Mouse (Mus musculus): ENCODE data around the gene Tnfsf13. TPM values are rescaled to one million over a fixed set of nuclear protein-coding genes. Genes with fewer than 3 reads are reported as not detected.
A peak's percentile ranks its signal among the peaks of the same experiment; 100 is the strongest.

Gene Tnfsf13
- polyA plus RNA-seq, 2 experiments, result 0.77 to 4.4 TPM

DNA sequence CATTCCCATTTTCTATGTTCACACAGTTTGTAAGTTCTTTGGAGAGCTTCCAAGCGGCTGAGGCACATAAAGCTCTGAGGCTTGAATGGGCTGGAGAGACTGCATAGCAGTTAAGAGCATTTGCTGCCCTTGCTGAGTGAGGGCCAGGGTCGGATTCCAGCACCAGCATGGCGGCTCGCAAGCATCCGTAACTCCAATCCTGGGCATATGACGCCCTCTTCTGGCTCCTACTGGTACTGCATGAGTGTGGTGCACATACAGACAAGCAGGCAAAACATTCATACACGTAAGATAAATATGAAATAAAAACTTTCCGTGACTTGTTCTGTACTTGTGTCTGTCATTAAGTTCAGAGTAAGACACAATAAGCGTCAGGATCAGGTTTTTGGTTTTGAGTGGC lies 29.9 kb upstream of the Tnfsf13 start:
- no peak overlapping the region for H3K9ac ChIP-seq (ENCODE audit: low read depth, low read length, severe bottlenecking)
- ATAC-seq (ENCODE audit: low FRiP score, low read depth) (no peak), DNase-seq (ENCODE audit: low spot score) (no peak)
- 0 out of 2 replicates have a peak, but pooled peaks cover 5% of the 10 kb centered on the region for H3K4me1 ChIP-seq (ENCODE audit: control insufficient read depth, insufficient read depth, low read length)
- no peak overlapping the region for H3K4me3 ChIP-seq (replicated peaks; ENCODE audit: low read length)
- H3K4me2 ChIP-seq (replicated peaks; ENCODE audit: low read depth, low read length, severe bottlenecking), result no peak overlapping the region
- WGBS, result 59% methylated on average over 9 of the region's 9 CpGs
- H3K27ac ChIP-seq (replicated peaks; ENCODE audit: low read depth, low read length), result no peak overlapping the region; the same call in 1 of the 2 replicates
- H3K9me3 ChIP-seq (ENCODE audit: control insufficient read depth, low read length), result no peaks in the 10 kb centered on the region
- H3K27me3 ChIP-seq (ENCODE audit: control insufficient read depth, insufficient read depth, low read length), result no peaks in the 10 kb centered on the region
- TF ChIP-seq POLR2A (IDR thresholded peaks at IDR 0.05; ENCODE audit: borderline replicate concordance, extremely low read depth, insufficient read depth, insufficient read length), result no peak
- no peaks in the 10 kb centered on the region for H3K36me3 ChIP-seq (ENCODE audit: control insufficient read depth, insufficient read depth, low read length)

DNA sequence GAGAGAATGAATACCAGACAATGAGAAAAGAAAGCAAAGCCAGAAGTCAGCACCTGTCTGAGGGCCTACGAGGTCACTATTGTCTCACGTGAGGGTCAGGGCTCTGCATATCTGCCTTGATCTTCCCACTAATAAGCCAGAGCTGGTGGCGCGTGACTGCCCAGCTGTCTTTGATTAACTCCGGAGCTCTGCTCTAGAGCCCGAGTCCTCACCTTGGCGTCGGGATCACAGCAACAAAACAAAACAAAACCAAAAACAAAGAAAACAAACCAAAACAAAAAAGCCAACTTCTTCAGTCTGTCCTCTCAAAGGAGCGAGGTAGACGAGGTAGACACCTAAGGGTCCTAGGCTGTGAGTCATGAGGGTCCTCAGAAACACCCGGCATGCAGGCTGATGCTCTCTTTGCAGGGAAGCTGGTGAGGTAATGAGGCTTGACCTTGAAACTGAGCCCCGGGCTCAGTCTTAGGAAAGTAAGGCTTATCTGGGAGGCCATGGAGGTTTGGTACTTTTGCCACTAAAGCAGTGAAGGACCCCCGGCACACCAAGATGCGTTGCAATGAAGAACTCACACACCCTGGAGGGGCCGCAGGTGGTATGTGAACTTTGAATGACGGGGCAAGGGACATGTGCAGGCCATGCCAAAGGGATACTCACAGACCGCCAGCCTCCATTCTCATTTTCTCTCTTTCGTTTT lies 29.2 kb upstream of the Tnfsf13 start:
- Histone ChIP-seq H3K27me3 (ENCODE audit: control insufficient read depth, insufficient read depth, low read length) (no peaks in the 10 kb centered on the region), H3K27ac (replicated peaks; ENCODE audit: low read depth, low read length) (no peak overlapping the region), H3K4me1 (ENCODE audit: control insufficient read depth, insufficient read depth, low read length) (0 out of 2 replicates have a peak, but pooled peaks cover 5% of the 10 kb centered on the region), H3K4me3 (replicated peaks; ENCODE audit: low read length) (no peak overlapping the region), H3K36me3 (ENCODE audit: control insufficient read depth, insufficient read depth, low read length) (no peaks in the 10 kb centered on the region), H3K4me2 (replicated peaks; ENCODE audit: low read depth, low read length, severe bottlenecking) (no peak overlapping the region), H3K9me3 (ENCODE audit: control insufficient read depth, low read length) (no peaks in the 10 kb centered on the region), H3K9ac (ENCODE audit: low read depth, low read length, severe bottlenecking) (no peak overlapping the region)
- no peak for ATAC-seq (ENCODE audit: low FRiP score, low read depth)
- 46% methylated on average over 18 of the region's 18 CpGs for WGBS
- TF ChIP-seq POLR2A (IDR thresholded peaks at IDR 0.05; ENCODE audit: borderline replicate concordance, extremely low read depth, insufficient read depth, insufficient read length), result no peak
- peak; percentile 18 for DNase-seq (ENCODE audit: low spot score)

DNA sequence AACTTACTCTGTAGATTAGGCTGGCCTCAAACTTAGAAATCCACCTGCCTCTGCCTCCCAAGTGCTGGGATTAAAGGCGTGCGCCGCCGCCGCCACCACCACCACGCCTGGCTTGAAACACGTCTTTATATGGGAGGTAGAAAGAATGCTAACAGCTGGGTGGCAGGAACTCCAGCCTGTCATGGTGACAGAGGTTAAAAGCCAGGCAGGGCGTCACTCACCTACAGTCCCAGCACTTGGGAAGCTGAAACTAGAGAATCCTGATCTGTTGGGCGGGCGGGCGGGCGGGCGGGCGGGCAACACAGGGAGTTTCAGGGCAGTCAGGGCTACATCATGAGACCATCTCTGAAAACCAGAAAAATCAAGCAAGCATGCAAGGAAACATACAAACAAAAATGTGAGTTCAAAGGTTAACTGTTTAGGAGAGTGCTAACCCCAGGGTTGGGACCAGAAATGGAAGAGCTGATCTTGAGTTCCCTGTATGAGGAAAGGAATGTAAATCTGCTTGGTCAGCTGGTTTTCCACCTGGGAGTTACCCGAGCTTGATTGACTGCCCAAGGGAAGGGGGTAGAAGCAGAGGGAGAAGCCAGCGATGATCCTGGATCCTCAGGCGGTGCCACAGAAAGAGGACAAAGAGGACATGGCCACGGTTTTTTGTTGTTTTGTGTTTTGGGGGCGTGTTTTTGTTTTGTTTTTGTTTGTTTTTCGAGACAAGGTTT lies 27.5 kb upstream of the Tnfsf13 start:
- DNase-seq (ENCODE audit: low spot score) (no peak), ATAC-seq (ENCODE audit: low FRiP score, low read depth) (no peak)
- H3K4me2 ChIP-seq (replicated peaks; ENCODE audit: low read depth, low read length, severe bottlenecking), result no peak overlapping the region
- H3K9me3 ChIP-seq (ENCODE audit: control insufficient read depth, low read length), result no peaks in the 10 kb centered on the region
- H3K4me1 ChIP-seq (ENCODE audit: control insufficient read depth, insufficient read depth, low read length), result 0 out of 2 replicates have a peak, but pooled peaks cover 5% of the 10 kb centered on the region
- 77% methylated on average over 20 of the region's 20 CpGs for WGBS
- no peak for TF ChIP-seq POLR2A (IDR thresholded peaks at IDR 0.05; ENCODE audit: borderline replicate concordance, extremely low read depth, insufficient read depth, insufficient read length)
- H3K9ac ChIP-seq (ENCODE audit: low read depth, low read length, severe bottlenecking), result no peak overlapping the region
- no peak overlapping the region for H3K27ac ChIP-seq (replicated peaks; ENCODE audit: low read depth, low read length)
- H3K27me3 ChIP-seq (ENCODE audit: control insufficient read depth, insufficient read depth, low read length), result no peaks in the 10 kb centered on the region
- no peak overlapping the region for H3K4me3 ChIP-seq (replicated peaks; ENCODE audit: low read length)
- H3K36me3 ChIP-seq (ENCODE audit: control insufficient read depth, insufficient read depth, low read length), result no peaks in the 10 kb centered on the region

DNA sequence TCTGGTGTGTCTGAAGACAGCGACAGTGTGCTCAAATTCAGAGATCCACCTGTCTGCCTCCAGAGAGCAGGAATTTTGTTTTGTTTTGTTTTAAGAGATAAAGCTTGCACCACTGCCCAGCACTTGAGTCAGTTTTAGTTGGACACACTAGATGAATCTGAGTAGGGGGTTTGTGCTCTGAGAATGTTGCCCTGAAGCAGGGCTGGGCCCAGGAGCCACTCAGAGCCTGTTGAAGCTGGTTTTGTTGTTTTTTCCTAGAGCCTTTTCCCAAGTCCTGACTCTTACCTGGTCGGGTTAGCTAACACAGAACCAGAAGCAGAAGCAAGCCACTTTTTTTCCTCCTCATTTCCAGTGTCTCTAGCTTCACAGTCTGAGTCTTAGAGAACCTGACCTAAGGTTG lies 25.5 kb upstream of the Tnfsf13 start:
- Histone ChIP-seq H3K4me1 (ENCODE audit: control insufficient read depth, insufficient read depth, low read length) (peaks cover 3% of the 10 kb centered on the region; the same call in 1 of the 2 replicates), H3K4me3 (replicated peaks; ENCODE audit: low read length) (no peak overlapping the region), H3K27me3 (ENCODE audit: control insufficient read depth, insufficient read depth, low read length) (no peaks in the 10 kb centered on the region), H3K4me2 (replicated peaks; ENCODE audit: low read depth, low read length, severe bottlenecking) (no peak overlapping the region), H3K36me3 (ENCODE audit: control insufficient read depth, insufficient read depth, low read length) (no peaks in the 10 kb centered on the region), H3K9me3 (ENCODE audit: control insufficient read depth, low read length) (no peaks in the 10 kb centered on the region), H3K27ac (replicated peaks; ENCODE audit: low read depth, low read length) (no peak overlapping the region), H3K9ac (ENCODE audit: low read depth, low read length, severe bottlenecking) (no peak overlapping the region)
- DNase-seq (ENCODE audit: low spot score) (no peak), ATAC-seq (ENCODE audit: low FRiP score, low read depth) (no peak)
- 88% methylated on average over 2 of the region's 2 CpGs for WGBS
- TF ChIP-seq POLR2A (IDR thresholded peaks at IDR 0.05; ENCODE audit: borderline replicate concordance, extremely low read depth, insufficient read depth, insufficient read length), result no peak

DNA sequence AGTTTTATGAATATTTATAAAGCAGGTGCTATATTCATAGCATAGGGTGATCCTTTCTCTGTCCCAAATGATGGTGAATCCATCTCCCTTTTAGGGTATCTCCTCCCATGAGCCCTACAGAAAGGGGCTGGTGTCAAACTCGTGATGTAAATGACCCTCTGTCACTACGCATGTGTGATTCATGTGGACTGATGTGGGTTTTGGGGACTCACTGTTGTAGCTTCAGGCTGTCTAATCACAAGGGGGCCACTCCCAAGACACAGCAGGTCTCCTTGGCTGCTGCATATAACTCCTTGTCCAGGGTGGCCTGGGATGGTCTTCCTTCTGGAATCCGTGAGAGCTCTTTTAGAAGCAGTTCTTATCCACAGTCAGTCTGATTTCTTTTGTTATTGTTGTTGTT lies 24.9 kb upstream of the Tnfsf13 start:
- 80% methylated on average over 3 of the region's 3 CpGs for WGBS
- no peak overlapping the region for H3K4me2 ChIP-seq (replicated peaks; ENCODE audit: low read depth, low read length, severe bottlenecking)
- no peaks in the 10 kb centered on the region for H3K27me3 ChIP-seq (ENCODE audit: control insufficient read depth, insufficient read depth, low read length)
- ATAC-seq (ENCODE audit: low FRiP score, low read depth) (no peak), DNase-seq (ENCODE audit: low spot score) (no peak)
- TF ChIP-seq POLR2A (IDR thresholded peaks at IDR 0.05; ENCODE audit: borderline replicate concordance, extremely low read depth, insufficient read depth, insufficient read length), result no peak
- H3K27ac ChIP-seq (replicated peaks; ENCODE audit: low read depth, low read length), result no peak overlapping the region
- H3K4me3 ChIP-seq (replicated peaks; ENCODE audit: low read length), result no peak overlapping the region
- no peaks in the 10 kb centered on the region for H3K36me3 ChIP-seq (ENCODE audit: control insufficient read depth, insufficient read depth, low read length)
- no peaks in the 10 kb centered on the region; the same call in 1 of the 2 replicates for H3K4me1 ChIP-seq (ENCODE audit: control insufficient read depth, insufficient read depth, low read length)
- H3K9ac ChIP-seq (ENCODE audit: low read depth, low read length, severe bottlenecking), result no peak overlapping the region
- no peaks in the 10 kb centered on the region for H3K9me3 ChIP-seq (ENCODE audit: control insufficient read depth, low read length)

Measured in limb, embryonic 14.5 days (tissue).